Mouse (Mus musculus): ENCODE results near the gene Mpl. TPM values are rescaled to one million over a fixed set of nuclear protein-coding genes. Genes with fewer than 3 reads are reported as not detected.

Gene Mpl
- polyA plus RNA-seq, 1 experiment from 2014 or later = 10.8 TPM

DNA sequence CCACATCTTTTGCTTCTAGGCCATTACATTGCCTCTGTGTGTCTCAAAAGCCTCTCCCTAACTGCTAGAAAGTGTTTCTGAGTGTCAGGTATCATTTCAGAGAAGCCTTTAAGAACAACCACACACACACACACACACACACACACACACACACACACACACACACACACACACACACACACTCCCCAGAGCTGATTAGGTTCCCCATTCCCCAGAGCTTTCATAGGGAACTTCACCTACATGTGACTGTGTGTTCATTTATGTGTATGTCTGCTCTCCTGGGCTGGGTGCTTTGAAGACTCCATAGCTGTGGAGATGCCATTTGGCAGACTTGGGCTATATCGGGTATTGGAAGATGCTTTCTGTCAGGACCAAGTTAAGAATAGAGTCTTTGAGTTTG, 31.9 kb downstream of the Mpl start:
- ATAC-seq (ENCODE audit: low read depth) (no peak), DNase-seq (no peak)
- H3K4me2 ChIP-seq = no peak overlapping the region
- no peak overlapping the region for H3K4me3 ChIP-seq (replicated peaks)
- no peaks in the 10 kb centered on the region for H3K27me3 ChIP-seq
- WGBS (ENCODE audit: insufficient replicate concordance) = 88% methylated on average over 1 of the region's 1 CpGs
- H3K4me1 ChIP-seq (replicated peaks) = peaks cover 73% of the 10 kb centered on the region
- no peaks in the 10 kb centered on the region for H3K9me3 ChIP-seq (replicated peaks)
- peak overlapping the region; percentile 55 for H3K9ac ChIP-seq
- peak overlapping the region; percentile 93 for H3K27ac ChIP-seq
- peaks cover 24% of the 10 kb centered on the region for H3K36me3 ChIP-seq

DNA sequence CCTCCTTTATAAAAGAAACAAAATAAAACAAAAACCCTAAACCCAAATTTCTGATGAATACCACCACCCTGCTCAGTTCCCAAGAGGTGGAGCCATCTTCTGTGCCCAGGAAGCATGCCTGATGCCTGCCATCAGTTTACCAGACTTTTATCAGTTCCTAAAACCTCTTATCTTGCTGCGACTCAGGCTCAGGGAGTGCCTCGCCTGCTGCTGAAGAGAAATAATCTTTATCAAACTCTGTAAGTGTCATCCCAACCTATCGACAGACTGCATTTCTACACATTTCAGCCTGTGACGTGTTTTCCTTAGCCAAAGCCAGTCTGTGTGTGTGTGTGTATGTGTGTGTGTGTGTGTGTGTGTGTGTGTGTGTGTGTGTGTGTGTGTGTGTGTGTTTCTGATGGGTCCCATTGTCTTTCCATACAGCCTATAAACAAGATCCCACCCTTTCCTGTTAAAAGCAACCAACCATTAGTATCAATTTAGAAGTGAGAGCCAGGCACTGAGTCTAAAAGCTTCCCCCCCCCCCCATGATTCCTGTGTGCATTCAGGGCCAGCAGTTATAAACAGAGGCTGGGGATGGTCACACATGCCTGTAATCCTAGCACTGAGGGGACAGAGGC, 32.7 kb downstream of the Mpl start:
- 11% methylated on average over 4 of the region's 4 CpGs for WGBS (ENCODE audit: insufficient replicate concordance)
- H3K4me1 ChIP-seq (replicated peaks) = peaks cover 65% of the 10 kb centered on the region
- ATAC-seq (ENCODE audit: low read depth) = peak; percentile 62

DNA sequence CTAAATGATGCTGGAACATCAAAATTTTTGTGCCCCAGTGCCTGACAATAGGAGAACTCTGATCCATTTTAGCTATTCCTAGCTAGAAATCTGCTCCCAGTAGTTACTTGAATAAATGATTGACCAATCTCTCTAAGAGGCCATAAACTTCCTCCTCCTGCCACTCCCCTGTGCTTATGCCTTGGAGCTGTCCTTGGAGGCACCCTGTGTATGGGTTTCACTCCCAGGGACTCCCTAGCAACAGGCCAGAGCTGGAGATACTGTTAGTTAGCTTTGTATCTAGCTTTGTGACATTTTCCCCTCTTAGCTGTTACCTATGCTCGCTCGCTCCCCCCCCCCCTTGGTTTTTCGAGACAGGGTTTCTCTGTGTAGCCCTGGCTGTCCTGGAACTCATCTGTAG, 35.9 kb downstream of the Mpl start:
- ATAC-seq (ENCODE audit: low read depth) (no peak), DNase-seq (no peak)
- Histone ChIP-seq H3K4me1 (replicated peaks) (peaks cover 36% of the 10 kb centered on the region), H3K9me3 (replicated peaks) (no peaks in the 10 kb centered on the region), H3K27me3 (no peaks in the 10 kb centered on the region), H3K4me3 (replicated peaks) (no peak overlapping the region), H3K9ac (no peak overlapping the region), H3K27ac (no peak overlapping the region), H3K4me2 (no peak overlapping the region), H3K36me3 (peaks cover 48% of the 10 kb centered on the region)
- WGBS (ENCODE audit: insufficient replicate concordance) = 82% methylated on average over 3 of the region's 3 CpGs

More for the DNA sequence above, 32.7 kb downstream of the Mpl start:
- no peaks in the 10 kb centered on the region for H3K9me3 ChIP-seq (replicated peaks)
- no peak overlapping the region for H3K4me3 ChIP-seq (replicated peaks)
- no peaks in the 10 kb centered on the region for H3K27me3 ChIP-seq
- H3K9ac ChIP-seq = peak overlapping the region; percentile 55
- peak; percentile 71 for DNase-seq
- H3K36me3 ChIP-seq = peaks cover 22% of the 10 kb centered on the region
- H3K4me2 ChIP-seq = peak overlapping the region; percentile 46
- H3K27ac ChIP-seq = peak overlapping the region; percentile 93

DNA sequence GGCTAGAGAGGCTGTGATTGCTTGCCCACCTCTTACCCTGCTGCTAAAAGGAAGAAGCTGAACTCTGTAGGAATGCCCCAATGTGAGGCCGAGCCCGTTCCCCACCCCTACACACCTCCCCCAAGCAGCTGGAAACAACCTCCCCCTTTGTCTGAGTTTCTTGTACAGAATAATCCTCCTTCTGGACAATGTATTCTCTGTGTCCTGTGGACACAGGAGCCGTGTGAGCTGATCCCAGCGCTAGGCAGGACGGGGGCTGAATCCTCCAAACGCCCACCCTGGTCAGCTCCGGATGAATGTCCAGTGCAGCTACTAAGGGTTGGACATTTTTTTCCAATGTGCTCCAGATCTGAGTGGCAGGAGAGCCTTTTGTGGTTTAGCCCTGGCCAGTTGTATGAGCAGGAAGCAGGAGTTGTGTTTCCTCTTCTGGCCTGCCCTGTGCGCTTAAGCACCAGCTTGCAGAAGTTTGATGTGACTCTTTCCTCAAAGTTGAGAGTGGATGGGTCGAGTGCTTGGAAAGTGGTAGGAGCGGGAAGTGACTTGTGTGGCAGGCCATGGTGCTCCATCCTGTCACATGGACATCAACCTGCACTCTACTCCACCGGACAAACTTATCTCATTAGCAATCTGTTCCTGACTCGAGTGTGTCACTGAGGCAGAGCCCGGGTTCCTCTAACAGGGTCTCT, 40.1 kb downstream of the Mpl start:
- no peaks in the 10 kb centered on the region for H3K27me3 ChIP-seq
- H3K9ac ChIP-seq = no peak overlapping the region
- ATAC-seq (ENCODE audit: low read depth) (no peak), DNase-seq (no peak)
- no peak overlapping the region for H3K27ac ChIP-seq
- H3K4me1 ChIP-seq (replicated peaks) = 0 out of 2 replicates have a peak, but pooled peaks cover 2% of the 10 kb centered on the region
- no peak overlapping the region for H3K4me3 ChIP-seq (replicated peaks)
- H3K9me3 ChIP-seq (replicated peaks) = no peaks in the 10 kb centered on the region
- peaks cover 89% of the 10 kb centered on the region for H3K36me3 ChIP-seq
- WGBS (ENCODE audit: insufficient replicate concordance) = 55% methylated on average over 13 of the region's 13 CpGs
- H3K4me2 ChIP-seq = no peak overlapping the region

DNA sequence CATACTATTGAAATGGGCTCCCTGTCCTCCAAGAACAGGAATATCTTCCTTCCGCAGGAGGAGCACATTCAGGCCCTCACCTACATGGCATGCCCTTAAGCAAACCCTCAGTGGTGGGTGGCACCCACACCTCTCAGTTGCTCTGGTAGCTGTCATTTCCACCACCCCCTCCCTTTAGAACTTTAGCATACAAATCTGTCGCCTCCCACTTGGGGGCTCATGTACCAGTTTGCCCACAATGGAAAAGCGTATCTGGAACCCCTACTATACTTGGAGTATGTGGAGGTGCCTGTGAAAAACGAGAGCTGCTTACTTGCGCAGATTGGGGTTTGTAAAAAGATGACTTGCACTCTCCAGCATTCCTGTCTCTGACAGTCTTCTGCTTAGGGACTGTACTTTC, 41.0 kb downstream of the Mpl start:
- Histone ChIP-seq H3K27me3 (no peaks in the 10 kb centered on the region), H3K27ac (no peak overlapping the region), H3K9ac (no peak overlapping the region), H3K4me1 (replicated peaks) (0 out of 2 replicates have a peak, but pooled peaks cover 2% of the 10 kb centered on the region), H3K4me2 (no peak overlapping the region), H3K9me3 (replicated peaks) (no peaks in the 10 kb centered on the region), H3K36me3 (peaks cover 91% of the 10 kb centered on the region), H3K4me3 (replicated peaks) (no peak overlapping the region)
- no peak for ATAC-seq (ENCODE audit: low read depth)
- DNase-seq = no peak
- 88% methylated on average over 5 of the region's 5 CpGs for WGBS (ENCODE audit: insufficient replicate concordance)

DNA sequence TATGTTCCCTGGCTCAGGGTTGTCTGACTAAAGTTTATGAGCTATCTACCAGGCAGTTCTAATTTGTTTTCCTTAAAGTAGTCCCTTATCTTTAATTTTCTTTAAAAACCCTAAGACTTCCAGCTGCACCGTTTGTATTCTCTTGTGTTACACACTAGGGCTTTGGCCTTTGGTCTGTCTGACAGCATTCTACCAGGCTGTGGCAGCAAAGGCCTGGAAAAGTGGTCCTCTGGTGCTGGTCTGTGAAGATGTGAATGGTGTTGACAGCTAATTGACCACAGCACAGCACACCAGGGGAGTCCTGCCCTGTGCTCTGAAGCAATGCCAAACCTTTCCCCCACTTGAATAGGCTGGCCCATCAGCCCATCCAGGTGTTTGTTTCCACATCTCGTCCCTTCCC, 41.5 kb downstream of the Mpl start:
- H3K4me2 ChIP-seq = no peak overlapping the region
- H3K4me3 ChIP-seq (replicated peaks) = no peak overlapping the region
- H3K4me1 ChIP-seq (replicated peaks) = peaks cover 6% of the 10 kb centered on the region
- H3K9me3 ChIP-seq (replicated peaks) = no peaks in the 10 kb centered on the region
- DNase-seq (no peak), ATAC-seq (ENCODE audit: low read depth) (no peak)
- peaks cover 93% of the 10 kb centered on the region for H3K36me3 ChIP-seq
- H3K27me3 ChIP-seq = no peaks in the 10 kb centered on the region
- no peak overlapping the region for H3K9ac ChIP-seq
- 81% methylated on average over 2 of the region's 2 CpGs for WGBS (ENCODE audit: insufficient replicate concordance)
- no peak overlapping the region for H3K27ac ChIP-seq

DNA sequence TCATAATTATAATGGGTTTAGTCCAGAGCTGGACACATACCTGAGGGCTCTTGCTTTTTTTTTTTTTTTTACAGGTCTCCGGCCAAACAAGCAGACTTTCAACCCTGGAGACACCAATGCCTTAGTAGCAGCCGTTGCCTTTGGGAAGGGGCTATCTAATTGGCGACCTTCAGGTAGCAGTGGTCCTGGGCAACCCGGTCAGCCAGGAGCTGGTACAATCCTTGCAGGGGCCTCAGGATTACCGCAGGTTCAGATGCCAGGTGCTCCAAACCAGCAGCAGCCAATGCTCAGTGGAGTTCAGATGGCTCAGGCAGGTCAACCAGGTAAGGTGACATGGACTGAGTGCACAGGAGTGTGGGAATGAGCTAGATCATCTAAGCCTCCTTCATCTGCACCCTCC, 43.8 kb downstream of the Mpl start:
- H3K4me3 ChIP-seq (replicated peaks) = no peak overlapping the region
- peaks cover 80% of the 10 kb centered on the region for H3K36me3 ChIP-seq
- no peaks in the 10 kb centered on the region for H3K9me3 ChIP-seq (replicated peaks)
- no peaks in the 10 kb centered on the region for H3K27me3 ChIP-seq
- 91% methylated on average over 5 of the region's 5 CpGs for WGBS (ENCODE audit: insufficient replicate concordance)
- H3K4me1 ChIP-seq (replicated peaks) = peaks cover 20% of the 10 kb centered on the region
- no peak overlapping the region for H3K27ac ChIP-seq
- no peak overlapping the region for H3K9ac ChIP-seq
- H3K4me2 ChIP-seq = no peak overlapping the region
- ATAC-seq (ENCODE audit: low read depth) (no peak), DNase-seq (no peak)

DNA sequence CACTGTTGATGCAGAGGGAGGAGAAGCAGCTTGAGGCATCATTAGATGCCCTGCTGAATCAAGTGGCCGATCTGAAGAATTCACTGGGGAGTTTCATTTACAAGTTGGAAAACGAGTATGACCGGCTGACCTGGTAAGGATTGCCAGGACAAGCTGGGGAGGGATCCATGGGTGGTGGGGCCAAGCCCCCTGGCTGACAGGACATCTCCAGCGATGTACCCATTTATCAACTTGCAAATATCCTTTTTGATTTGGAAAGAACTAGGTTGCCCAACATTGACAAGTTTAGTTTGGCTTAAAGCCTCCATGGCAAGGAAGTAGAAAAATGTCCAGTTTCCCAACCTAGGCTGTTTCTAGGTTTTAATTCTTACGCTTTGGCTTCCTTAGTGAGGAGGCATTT, 46.4 kb downstream of the Mpl start:
- Histone ChIP-seq H3K4me1 (replicated peaks) (peaks cover 35% of the 10 kb centered on the region), H3K36me3 (peaks cover 55% of the 10 kb centered on the region), H3K9ac (peak overlapping the region; percentile 93; the same call in 1 of the 2 replicates), H3K4me3 (replicated peaks) (peak overlapping the region; percentile 91; the same call in 1 of the 2 replicates), H3K4me2 (peak overlapping the region; percentile 90; the same call in 1 of the 2 replicates), H3K27ac (no peak overlapping the region), H3K9me3 (replicated peaks) (no peaks in the 10 kb centered on the region), H3K27me3 (no peaks in the 10 kb centered on the region)
- no peak for DNase-seq
- 84% methylated on average over 5 of the region's 5 CpGs for WGBS (ENCODE audit: insufficient replicate concordance)
- ATAC-seq (ENCODE audit: low read depth) = no peak

DNA sequence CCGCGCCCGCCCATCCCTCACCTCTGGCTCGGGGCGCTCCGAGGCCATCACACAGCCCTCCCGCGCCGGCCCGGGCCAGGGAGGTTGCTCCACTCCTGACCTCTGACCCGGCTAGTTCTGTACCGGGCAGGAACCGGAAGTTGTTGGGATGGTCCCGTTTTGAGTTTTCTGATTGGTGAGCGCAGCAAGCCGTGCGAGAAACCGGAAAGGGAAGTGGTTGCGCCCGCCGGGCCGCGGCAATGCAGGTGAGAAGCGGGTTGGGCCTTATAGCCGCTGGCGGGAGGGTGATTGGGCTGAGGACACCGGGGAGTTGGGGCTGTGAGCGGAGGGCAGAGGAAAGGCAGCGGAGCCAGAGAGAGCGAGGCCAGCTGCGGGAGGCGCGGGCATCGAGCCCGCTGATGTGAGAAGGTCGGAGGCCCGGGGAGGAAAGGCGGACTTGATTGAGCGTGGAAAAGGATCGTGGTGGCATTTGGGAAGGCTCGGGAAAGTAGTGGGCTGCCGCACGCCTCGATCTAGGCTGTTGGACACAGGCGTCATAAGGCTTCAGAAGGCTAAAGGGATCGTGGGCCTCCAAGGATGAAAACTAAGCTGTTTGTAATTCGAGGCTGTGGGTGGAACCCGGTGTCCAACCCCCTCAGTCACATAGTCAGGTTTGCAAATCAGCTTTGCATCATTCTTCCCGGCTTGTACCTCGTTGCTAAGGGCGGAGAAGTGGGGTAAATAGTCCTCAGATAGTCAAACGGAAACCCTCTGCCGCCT, 48.0 kb downstream of the Mpl start, which contains the start of the genes Szt2 and Med8:
Gene Szt2 (minus strand): TSS at position 132 of the 759 bp plus-strand sequence.
Gene Med8 (plus strand): TSS at position 196 of the 759 bp plus-strand sequence.
- DNase-seq (peak; percentile 89), ATAC-seq (ENCODE audit: low read depth) (peak; percentile 98)
- WGBS (ENCODE audit: insufficient replicate concordance) = under 1% methylated on average over 53 of the region's 53 CpGs
- Histone ChIP-seq H3K9me3 (replicated peaks) (no peaks in the 10 kb centered on the region), H3K4me1 (replicated peaks) (peaks cover 38% of the 10 kb centered on the region), H3K4me2 (peak within 1 kb of the TSS; percentile 90), H3K9ac (peak within 1 kb of the TSS; percentile 93), H3K4me3 (replicated peaks) (peak within 1 kb of the TSS; percentile 91), H3K36me3 (peaks cover 49% of the 10 kb centered on the region), H3K27me3 (no peaks in the 10 kb centered on the region), H3K27ac (peak within 1 kb of the TSS; percentile 83)

DNA sequence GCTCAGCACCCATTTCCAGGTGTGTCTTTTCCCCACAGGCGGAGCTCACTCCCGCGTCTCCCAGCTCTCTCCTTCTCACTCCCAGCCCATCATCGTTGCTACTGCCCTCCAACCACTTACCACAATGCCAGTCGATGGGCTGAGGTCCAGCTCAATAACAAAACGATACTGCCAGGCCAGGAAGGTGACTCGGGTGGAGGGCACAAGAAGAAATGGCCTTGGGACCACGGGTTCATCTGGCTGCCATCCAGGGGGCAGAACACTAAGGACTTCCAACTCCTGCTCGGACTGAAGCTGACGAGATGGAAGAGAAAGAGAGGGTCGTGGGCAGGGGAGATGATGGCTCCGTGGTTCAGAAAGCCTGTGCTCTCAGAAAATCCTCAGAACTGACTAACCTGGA, 54.6 kb downstream of the Mpl start:
- H3K27me3 ChIP-seq = no peaks in the 10 kb centered on the region
- no peak overlapping the region for H3K9ac ChIP-seq
- WGBS (ENCODE audit: insufficient replicate concordance) = 90% methylated on average over 12 of the region's 12 CpGs
- no peak overlapping the region for H3K4me3 ChIP-seq (replicated peaks)
- DNase-seq = no peak
- H3K4me1 ChIP-seq (replicated peaks) = peaks cover 29% of the 10 kb centered on the region
- H3K9me3 ChIP-seq (replicated peaks) = no peaks in the 10 kb centered on the region
- H3K36me3 ChIP-seq = peaks cover 68% of the 10 kb centered on the region
- H3K4me2 ChIP-seq = no peak overlapping the region
- no peak for ATAC-seq (ENCODE audit: low read depth)
- H3K27ac ChIP-seq = peak overlapping the region; percentile 54; the same call in 1 of the 2 replicates

DNA sequence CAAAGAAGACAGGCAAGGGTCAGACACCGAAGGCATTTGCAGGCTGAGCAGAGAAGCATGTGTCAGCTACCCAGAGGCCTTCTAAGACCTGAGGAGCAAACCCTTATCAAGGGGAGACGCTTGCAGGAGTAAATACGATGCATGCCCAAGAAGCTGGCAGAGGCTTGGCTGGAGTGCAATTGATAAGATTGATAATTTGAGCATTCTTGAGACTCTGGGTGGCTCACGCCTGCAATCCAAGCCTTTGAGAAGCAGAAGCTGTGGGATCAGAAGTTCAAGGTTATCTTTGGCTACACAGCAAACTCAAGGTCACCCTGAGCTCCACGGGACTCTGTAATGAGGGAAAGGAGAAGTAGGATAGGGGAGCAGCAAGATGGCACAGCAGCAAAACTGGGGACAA, 55.4 kb downstream of the Mpl start:
- 39% methylated on average over 5 of the region's 5 CpGs for WGBS (ENCODE audit: insufficient replicate concordance)
- no peak overlapping the region for H3K4me2 ChIP-seq
- peaks cover 21% of the 10 kb centered on the region for H3K4me1 ChIP-seq (replicated peaks)
- peaks cover 76% of the 10 kb centered on the region for H3K36me3 ChIP-seq
- ATAC-seq (ENCODE audit: low read depth) (peak; percentile 90), DNase-seq (peak; percentile 38)
- no peaks in the 10 kb centered on the region for H3K9me3 ChIP-seq (replicated peaks)
- H3K4me3 ChIP-seq (replicated peaks) = no peak overlapping the region
- H3K27ac ChIP-seq = peak overlapping the region; percentile 54
- no peaks in the 10 kb centered on the region for H3K27me3 ChIP-seq
- H3K9ac ChIP-seq = no peak overlapping the region

All from liver, embryonic 13.5 days (tissue).